Mouse (Mus musculus): ENCODE data around the gene Jag2.

DNA sequence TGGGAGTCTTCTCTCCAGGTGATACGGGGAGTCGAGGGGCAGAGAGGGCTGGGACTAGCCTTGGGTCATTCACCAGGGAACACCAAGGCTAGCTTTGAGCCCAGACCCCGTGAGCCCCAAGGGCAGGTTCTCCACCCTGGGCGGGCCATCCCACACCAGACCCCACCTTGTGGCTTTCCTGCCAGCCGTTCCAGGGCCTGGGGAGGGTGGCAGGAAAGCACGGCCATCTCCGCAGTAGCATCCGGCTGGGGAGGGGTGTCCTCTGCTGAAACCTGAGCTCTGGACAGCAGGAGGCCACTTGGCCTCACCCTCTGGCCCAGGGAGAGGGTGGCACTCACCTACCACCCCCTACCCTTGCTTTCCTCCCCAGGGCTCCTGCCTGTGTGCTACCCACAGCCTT is 11.7 kb downstream of the Jag2 start:
- TF ChIP-seq POLR2A (IDR thresholded peaks at IDR 0.05; ENCODE audit: low read depth, low read length) = no peak
- TF ChIP-seq CTCF (IDR thresholded peaks at IDR 0.05; ENCODE audit: borderline replicate concordance, insufficient read depth, low read length) = no peak
